Mouse (Mus musculus) T-helper 1 cell (primary cell): ENCODE results near the gene Tagln3.

Source experiments
- in situ Hi-C: fragments of 300-600 bp; cut with MboI, MseI; formaldehyde crosslinking; loops from one replicate; pipeline ENCODE4 v1.15.1; 2025; ENCODE audit warnings: high pct_unique_total_duplicates

Gene Tagln3

DNA sequence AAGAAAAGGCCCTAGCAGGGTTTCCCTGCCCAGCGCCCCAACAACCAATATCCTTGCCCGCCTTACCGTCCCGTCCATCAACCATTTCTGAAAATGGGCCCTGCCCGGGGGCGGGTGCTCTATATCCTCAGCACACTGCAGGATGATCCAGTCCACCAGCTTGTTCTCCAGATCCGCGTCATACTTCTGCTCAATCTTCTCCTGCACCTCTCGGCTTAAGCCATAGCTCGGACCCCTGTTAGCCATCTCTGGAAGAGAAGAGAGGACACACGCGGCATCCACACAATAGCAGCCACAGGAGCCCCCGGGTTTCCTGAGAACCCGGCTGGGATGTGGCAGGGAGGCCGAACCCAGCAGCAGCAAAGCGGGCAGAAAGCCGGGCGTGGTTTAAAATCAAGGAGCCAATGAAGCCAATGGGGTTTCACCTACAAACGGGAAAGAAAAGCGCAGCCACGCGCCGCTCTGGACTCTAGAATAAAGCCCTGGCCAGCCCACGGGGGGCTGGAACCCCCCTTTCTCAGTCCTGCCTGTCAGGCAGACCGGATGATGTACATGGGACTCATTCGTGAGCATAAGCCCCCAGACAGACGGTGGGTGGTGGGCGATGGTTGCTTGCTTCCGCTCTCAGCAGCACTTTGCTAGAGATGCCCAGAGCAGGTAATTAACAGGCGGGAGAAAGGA lies at the start of gene Tagln3:
TSS of gene Tagln3 (minus strand) at position 548 of the 681 bp plus-strand sequence.
- in situ Hi-C loops, result no loop called here

DNA sequence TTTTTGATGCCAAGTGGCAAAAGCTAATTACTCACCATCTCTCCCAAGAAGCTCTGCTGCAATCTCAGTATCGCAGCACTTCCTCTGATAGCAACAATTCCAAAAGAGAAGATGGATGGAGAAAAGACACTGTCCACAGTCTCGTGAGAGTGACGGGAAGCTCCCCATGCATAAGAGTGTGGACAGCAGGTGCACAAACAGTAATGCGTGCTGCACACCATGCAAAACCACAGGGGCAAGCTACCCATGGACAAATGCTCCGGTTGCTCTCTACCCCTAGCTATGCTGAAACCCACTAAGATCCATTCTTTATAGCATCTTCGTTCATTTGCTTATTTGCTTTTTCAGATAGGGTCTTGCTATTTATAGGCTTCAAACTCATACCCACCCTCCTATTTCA lies 46.5 kb upstream of the Tagln3 start:
- in situ Hi-C loops, result loop anchor here (25.0 kb wide), 1 partner anchor 716 kb away; the partner anchor contains the start of gene Nectin3

DNA sequence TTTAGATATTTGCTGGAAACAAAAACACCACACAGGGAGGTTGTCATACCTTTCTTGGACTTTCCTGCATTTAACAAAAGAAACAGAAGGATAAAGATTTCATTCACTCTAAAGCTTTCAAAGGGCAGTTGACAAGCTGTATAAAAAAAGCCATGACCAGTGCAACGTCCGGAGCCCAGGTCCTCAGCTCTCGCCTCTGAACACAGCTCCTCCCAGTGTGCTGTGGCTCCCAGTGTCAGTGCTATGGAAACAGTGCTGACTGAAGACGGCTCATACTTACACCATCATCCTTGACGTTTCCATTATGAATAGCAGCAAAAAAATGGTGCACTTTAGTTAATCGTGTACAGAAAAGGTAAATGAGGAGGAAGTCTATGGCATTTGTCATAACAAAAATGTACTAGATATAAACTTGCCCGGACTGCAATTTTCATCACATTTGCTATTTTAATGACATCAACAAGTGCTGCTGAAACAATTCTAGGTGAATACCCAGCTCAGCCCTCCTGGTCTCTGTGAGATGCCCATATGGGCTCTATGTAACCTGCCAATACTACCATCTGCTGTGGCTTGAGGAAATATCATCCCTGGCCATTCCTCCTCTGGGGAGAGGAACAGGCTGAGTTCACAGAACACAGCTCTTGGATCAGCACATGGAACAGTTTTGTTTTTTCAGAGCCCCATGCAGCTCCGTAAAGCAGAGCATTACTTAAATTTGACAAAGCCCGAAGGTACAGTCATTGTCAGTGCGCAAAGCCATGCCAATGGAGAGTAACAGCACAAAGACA lies 43.6 kb upstream of the Tagln3 start:
- in situ Hi-C loops, result loop anchor here (25.0 kb wide), 1 partner anchor 719 kb away; the partner anchor contains the start of gene Nectin3

DNA sequence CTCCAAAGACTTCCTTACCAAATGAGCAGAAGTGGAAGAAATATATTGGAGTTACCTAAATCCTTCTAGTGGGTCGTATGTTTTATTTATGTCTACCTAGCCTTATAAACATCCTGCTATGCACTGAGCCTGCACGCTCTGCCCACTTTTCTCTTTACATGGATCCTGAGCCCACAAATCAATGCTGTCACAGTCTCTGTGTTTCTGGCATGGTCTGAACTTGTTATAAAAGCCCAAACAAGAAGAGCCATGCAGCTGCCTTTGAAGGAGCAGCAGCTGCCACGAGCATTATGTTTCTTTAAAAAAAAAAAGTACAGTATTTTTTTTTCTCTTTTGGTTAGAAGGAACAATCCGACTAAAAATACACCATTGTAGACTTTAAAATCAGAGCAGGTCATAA lies 43.0 kb upstream of the Tagln3 start:
- in situ Hi-C loops, result loop anchor here (25.0 kb wide), 1 partner anchor 720 kb away; the partner anchor contains the start of gene Nectin3

DNA sequence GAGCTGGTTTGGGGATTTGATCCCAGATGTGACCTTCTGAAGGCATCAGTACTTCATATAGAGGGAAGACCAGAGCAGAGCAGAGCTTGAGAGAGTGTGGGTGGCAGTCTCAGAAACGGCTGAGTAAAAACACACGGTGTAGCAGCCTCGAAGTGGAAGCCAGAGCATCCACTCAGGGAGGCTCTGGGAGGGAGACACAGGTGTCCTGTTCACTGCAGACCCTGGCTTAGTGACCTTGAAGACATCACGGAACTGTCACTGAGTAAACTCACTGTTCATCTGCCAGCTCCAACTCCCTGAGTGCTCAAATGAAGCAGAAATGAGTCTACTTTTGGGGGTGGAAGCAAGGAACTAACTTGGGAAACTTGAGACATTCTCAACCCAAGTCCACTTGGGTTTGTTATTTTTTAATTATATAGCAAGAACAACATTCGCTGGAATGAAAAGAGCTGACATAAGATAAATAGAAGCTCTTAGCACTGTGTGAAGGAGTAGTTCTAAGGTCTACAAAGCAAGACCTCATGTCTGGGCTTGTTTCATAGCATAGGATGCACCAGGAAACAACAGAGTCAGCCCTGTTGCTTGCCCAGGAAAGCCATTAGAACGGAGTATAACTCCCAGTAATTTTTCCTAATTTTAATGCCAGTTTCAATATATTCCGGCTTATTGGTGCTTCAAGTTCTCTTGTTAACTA lies 41.5 kb upstream of the Tagln3 start:
- in situ Hi-C loops, result loop anchor here (25.0 kb wide), 1 partner anchor 721 kb away; the partner anchor contains the start of gene Nectin3

DNA sequence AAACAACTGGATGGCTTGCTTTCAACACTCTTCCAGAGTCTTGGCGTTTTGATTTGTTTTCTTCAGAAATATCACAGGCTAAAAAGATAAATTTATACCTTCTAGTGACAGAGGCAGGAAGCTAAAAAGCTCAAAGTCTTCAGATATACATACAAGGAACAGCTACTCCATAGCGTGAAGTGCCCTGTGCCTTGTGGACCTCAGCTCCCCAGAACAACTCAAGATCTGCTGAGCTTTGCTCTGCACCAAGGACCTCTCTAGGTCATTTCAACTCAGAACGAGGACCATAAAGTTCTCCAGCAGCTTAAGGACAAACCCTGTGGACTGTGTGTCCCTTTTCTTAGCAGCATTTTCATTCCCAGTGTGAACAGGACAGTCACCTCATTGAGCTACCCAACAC lies 40.7 kb upstream of the Tagln3 start:
- in situ Hi-C loops, result loop anchor here (25.0 kb wide), 1 partner anchor 722 kb away; the partner anchor contains the start of gene Nectin3

DNA sequence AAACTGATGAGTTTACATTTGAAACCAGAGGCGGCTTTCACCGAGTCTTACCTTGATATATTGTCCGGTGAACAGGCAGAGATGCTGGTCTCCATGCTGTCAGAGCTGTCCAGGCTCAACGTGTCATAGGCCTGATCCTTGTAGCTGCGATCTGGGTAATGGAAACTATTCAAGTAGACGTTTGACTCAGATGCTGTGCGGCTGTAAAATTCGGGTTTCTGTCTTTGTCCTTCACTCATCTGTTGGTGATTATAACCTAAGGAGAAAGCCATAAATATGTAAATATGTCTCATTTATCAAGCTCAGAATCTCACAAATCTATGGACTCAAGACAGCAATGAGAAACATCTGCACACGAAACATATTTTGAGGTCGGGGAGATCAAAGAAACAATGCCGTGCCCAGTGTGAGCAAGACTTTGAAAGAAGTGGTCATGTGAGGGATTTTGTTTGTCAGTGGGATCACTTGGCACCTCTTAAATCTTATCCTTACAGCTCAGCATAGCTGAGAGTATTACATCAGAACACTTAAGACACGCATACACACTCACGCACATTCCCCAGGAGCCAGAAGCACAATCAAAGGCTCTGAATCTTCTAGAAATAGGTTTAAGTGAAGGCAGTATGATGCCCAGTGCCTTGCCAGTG lies 38.6 kb upstream of the Tagln3 start:
- in situ Hi-C loops, result loop anchor here (5.0 to 25.0 kb wide), 2 partner anchors 214 to 724 kb away; partner anchors contain the start of gene Nectin3

DNA sequence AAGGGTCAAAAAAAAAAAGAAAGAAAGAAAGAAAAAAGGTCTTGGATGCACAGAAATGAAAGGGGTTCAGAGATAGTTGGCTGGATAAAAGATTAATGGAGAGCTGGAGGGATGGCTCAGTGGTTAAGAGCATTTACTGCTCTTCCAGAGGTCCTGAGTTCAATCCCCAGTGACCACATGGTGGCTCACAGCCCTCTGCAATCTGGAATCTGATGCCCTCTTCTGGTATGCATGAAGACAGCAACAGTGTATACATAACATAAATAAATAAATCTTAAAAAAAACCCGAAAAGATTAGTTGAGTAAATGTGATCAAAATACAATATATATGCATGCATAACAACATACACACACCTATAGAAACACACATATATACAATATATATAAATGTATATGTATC lies 37.0 kb upstream of the Tagln3 start:
- in situ Hi-C loops, result loop anchor here (5.0 to 25.0 kb wide), 2 partner anchors 216 to 726 kb away; partner anchors contain the start of gene Nectin3

DNA sequence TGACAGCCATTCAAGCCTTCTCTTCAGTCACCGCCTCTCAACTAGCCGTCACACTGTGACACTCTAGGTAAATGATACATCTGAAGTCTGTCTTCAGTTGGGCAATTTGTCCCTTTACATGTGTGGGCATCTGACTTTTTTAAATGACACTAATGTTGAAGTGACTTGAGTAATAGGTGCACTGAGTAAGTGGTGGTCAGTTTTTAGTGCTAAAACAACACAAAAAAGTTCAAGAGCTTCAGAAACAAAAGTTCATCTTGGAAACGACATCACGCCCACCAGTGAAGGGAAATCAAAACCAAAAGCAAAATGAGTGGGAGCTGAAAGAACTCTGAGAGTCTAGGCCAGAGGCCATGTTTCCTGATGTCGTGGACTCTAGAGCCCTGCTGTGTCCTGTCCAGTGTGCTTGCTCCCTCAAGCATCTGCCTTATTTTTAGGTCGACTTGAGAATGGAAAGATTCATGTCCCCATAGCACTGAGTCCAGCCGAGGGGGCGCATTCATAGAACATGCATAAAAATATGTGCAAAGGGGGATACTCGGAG lies 34.4 kb upstream of the Tagln3 start:
- in situ Hi-C loops, result loop anchor here (5.0 to 25.0 kb wide), 2 partner anchors 79 to 729 kb away; partner anchors contain the start of gene Nectin3

DNA sequence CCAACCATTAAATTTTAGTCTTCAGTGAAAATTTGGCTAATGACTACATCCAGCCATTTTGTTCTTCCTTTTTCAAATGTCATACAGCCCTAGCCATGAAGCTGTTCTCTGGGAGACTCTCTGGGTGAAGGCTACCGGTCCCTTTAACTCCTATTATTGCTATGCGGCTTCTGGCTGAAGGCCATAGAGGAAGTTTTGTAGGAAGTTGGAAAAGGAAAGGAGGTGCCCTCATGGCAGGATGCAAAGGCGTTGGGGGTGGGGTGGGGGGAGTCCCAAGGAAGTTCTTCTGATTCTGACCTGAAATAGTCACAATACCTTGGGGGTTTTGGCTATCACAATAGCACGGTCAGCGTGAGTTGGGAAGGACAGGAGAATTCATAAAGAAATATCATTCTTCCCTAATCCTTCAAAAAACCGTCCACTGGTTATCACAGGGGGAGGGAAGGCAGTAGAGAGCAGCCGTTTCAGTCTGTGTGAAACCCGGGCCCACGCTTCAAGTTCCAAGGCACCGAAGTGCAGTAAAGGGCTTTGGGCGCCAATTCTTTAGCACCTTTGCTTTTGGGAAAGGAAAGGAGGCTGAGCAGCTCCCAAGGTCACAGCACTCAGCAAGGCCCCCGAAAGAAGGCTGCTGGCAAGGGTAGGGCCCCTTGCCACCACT lies 33.1 kb upstream of the Tagln3 start:
- in situ Hi-C loops, result loop anchor here (5.0 to 25.0 kb wide), 2 partner anchors 80 to 730 kb away; partner anchors contain the start of gene Nectin3

DNA sequence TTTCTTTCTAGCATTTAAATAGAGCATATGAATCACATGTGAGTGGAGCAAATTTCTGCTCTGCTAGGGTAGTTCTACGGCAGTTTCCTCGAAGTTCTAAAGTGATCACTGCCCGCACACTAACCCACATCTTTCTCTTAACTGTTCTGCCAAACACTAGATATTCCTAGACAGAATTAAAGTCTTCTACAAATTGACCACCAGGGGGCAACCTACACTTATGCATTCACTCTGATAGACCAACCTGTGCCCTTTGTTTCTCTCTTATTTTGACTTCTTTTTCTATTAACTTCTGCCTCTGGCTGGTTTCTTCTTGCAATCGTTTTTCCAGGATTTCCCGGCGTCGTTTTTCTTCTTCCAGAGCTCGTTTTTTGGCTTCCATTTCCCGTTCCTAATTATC lies 32.4 kb upstream of the Tagln3 start:
- in situ Hi-C loops, result loop anchor here (5.0 to 25.0 kb wide), 2 partner anchors 80 to 730 kb away; partner anchors contain the start of gene Nectin3

DNA sequence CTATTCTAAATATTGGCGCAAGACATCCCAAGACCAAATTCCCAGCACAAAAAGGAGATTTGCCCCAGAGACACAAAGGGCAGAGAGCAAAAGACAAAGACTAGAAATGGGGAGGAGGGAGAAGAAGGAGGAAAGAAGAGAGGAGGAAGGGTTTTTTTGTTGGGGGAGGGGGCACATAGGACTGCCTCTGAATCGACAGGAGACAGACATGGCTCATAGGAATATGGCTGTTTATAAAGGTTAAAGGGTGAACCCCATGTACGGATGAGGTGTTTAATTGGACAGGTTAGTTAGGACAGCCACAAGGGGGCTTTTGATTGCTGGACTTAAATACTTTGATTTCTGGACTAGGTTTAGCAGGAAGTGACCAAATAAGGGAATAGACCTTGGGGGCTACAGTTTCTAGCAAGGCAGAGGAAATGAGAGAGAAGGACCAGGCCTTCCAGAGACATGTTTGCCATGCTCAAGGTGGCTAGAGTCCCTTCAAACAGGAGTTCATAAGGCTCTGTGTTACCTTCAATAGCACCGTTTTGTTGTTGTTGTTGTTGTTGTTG lies 19.3 kb upstream of the Tagln3 start:
- in situ Hi-C loops, result no loop called here

DNA sequence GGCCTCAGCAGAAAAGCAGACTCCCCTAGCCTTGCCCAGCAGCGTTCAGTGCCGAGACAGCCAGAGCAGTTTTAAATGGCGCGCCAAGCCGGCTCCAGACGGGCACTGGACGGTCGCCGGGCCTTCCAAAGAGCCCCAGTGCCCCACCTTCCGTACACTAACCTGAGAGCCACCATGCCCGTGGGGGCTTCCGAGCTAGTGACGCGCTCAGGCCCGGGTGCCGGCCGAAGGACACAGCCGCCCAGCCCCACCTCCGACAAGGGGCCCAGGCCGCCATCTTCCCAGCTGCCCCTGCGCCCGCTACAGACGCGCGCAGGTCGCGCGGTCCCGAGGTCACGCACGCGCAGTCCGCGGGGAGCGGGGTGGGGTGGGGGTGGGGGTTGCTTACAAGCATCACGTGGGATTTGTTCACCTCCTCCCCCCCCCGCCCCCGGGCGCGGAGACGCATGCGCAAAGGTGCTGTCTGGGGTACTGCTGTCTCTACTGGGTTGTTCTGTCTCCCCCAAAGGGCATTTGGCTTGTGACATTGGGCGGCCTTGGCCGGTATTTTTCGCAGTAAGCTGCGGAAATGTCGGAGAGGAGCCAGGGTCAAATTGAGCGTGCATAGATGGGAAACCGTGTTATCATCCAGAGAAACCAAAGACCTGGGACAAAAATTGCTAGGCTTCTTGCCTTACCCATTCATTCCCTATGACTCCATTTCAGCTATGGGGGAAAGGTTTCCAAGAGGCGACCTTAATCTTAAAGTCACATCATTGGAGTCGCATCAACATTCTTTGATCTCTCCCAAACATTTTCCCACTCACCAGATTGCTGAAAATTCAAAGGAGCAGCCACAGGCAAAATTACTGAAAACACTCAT lies 18.4 kb upstream of the Tagln3 start, which contains the start of gene Abhd10:
TSS of gene Abhd10 (minus strand) at position 341 of the 862 bp plus-strand sequence.
- in situ Hi-C loops, result no loop called here

DNA sequence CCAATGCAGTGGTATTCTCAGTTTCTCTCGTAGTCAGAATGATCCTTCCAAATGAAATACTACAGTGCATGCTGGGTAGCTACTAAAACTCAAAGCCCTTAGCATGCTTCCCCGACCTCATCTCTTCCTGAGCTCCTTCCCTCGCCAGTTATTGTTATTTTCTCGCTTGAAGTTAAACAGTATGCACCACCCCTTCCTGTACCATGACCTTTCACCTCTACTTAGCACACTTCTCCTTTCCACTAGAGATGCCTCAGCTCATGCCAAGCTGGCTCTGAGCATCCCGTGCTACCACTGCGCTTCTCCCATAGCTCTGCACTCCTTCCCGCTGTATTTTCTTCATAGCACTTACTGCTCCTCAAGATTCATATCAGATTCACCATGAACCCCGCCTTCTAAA lies 13.5 kb upstream of the Tagln3 start:
- in situ Hi-C loops, result no loop called here

DNA sequence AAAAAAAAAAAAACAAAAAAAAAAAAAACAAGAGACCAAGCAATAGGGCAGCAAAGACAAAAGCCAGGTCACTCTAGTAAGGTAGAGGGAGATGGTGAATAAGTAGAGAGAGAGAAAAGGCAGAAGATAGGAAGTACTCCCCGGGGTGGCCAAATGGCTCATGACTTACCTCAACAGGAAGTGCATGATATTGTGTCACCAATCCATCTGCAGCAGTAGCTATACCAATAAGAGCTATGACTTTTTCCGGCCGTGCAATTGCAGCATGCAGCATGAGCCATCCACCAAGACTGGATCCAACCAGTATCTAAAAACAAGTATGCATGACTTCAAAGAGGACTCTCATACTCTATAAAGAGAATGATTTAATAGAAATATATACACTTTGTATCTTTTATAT lies 12.3 kb upstream of the Tagln3 start:
- in situ Hi-C loops, result no loop called here

DNA sequence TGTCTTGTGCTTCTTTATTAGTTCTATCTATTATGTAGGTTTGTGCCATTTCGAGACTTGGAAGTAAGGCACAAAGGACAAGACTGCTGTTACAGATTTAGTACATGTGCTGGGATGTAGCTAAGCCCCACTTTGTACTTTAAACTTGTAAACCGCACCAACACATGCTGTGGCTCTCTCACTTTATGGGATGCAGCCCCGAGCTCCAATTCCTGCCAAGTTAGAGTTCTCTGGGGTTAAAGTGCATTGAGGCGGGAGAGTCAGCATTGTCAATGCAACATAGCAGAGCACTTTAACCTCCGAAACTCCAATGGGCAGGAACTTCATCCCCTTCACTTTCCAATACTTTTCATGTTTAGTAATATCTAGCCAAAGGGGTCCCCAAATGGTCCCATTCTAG lies 4.8 kb upstream of the Tagln3 start:
- in situ Hi-C loops, result no loop called here

DNA sequence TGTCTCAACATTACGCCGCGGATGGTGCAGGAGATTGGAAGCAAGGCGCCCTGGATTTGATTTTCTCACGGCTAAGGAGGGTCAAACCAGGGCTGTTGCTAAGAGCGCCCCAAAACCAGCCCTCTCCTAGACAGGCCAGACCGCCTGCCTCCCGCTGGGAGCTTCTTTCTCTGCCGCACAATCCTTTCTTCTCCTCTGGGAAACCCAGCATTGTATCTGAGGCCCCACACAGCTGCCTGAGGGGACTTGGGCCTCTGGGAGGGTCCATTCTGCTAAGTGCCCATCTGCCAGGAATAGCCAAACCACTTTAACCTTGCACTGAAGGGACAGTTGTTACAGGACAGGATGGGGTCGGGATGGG lies 314 bp upstream of the Tagln3 start:
- in situ Hi-C loops, result no loop called here

DNA sequence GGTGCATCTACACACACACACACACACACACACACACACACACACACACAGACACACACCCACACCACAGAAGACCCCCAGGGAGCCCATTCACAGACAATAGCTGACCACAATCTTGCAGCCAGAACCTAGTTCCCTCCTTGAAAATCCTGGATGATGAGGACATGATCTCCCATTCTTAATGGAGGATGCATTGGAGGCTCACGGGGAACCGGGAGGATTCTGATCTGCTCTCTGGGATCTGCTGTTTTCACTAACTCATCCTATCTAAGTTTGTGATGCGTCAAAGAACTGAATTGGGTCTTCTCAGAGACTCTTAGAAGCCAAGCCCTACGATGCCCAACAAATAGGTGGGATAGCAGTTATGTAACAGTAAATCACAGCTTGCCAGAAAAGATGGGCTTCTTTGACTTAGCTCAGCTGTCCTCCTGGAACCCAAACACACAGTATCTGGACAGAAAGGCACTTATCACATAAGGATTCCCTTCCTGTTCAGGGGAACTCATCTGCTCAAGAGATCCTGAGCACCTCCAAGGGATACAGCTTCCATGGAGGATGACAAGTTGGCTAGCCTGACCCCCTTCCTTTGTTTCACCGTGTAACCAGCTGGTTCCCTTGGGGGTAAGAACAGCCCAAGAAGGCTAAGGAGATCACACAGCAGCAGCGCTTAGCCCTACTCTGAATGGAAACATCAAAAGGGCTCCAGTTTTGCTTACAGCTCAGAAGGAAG lies 1.1 kb downstream of the Tagln3 start:
- in situ Hi-C loops, result no loop called here
